Mouse (Mus musculus): Measurements from ENCODE around the gene Dab1. TPM values are rescaled to one million over a fixed set of nuclear protein-coding genes. Genes with fewer than 3 reads are reported as not detected.

Dab1 gene
- polyA plus RNA-seq, 1 experiment, result 1.5 TPM

GRCm38 (mm10) chr4:104332399-104332798 is 713.2 kb downstream of the Dab1 start:
- H3K27ac ChIP-seq (ENCODE audit: control insufficient read depth, insufficient read depth, low read depth, low read length, poor library complexity), result no peak overlapping the region
- TF ChIP-seq POLR2A (IDR thresholded peaks at IDR 0.05; ENCODE audit: borderline replicate concordance, control insufficient read depth, low read depth, low read length) (no peak), CTCF (IDR thresholded peaks at IDR 0.05; ENCODE audit: control insufficient read depth, insufficient read depth, low read length) (no peak)
- H3K4me3 ChIP-seq (replicated peaks; ENCODE audit: control insufficient read depth, low read depth, low read length), result no peak overlapping the region
- WGBS, result 67% methylated on average over 3 of the region's 3 CpGs
- H3K4me1 ChIP-seq (ENCODE audit: control insufficient read depth, insufficient read depth, low read length), result no peaks in the 10 kb centered on the region

GRCm38 (mm10) chr4:104337279-104337678 is 718.1 kb downstream of the Dab1 start:
- Histone ChIP-seq H3K4me1 (ENCODE audit: control insufficient read depth, insufficient read depth, low read length) (no peaks in the 10 kb centered on the region), H3K27ac (ENCODE audit: control insufficient read depth, insufficient read depth, low read depth, low read length, poor library complexity) (no peak overlapping the region), H3K4me3 (replicated peaks; ENCODE audit: control insufficient read depth, low read depth, low read length) (no peak overlapping the region)
- no peak for TF ChIP-seq POLR2A (IDR thresholded peaks at IDR 0.05; ENCODE audit: borderline replicate concordance, control insufficient read depth, low read depth, low read length)
- TF ChIP-seq CTCF (IDR thresholded peaks at IDR 0.05; ENCODE audit: control insufficient read depth, insufficient read depth, low read length), result no peak
- 81% methylated on average over 10 of the region's 10 CpGs for WGBS

DNA sequence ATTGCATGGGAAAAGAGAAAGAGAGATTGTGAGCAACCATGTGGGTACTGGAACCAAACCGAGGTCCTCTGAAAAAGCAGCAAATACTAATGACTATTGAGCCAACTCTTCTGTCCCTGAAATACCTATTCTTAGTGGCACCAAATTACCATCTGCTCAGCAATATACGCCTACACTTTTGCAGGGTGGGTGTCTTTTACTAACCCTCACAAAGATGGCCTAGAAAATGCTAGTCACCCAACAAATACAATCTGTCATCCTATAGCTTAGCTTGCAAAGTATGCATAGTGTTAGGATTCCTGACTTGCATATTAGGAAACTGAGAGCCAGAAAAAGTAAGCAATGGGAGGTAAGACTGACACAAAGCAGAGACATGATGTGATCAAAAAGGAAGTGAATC is 719.2 kb downstream of the Dab1 start:
- Histone ChIP-seq H3K4me1 (ENCODE audit: control insufficient read depth, insufficient read depth, low read length) (no peaks in the 10 kb centered on the region), H3K27ac (ENCODE audit: control insufficient read depth, insufficient read depth, low read depth, low read length, poor library complexity) (no peak overlapping the region), H3K4me3 (replicated peaks; ENCODE audit: control insufficient read depth, low read depth, low read length) (no peak overlapping the region)
- TF ChIP-seq CTCF (IDR thresholded peaks at IDR 0.05; ENCODE audit: control insufficient read depth, insufficient read depth, low read length), result no peak
- TF ChIP-seq POLR2A (IDR thresholded peaks at IDR 0.05; ENCODE audit: borderline replicate concordance, control insufficient read depth, low read depth, low read length), result no peak
- 72% methylated on average over 2 of the region's 2 CpGs for WGBS

DNA sequence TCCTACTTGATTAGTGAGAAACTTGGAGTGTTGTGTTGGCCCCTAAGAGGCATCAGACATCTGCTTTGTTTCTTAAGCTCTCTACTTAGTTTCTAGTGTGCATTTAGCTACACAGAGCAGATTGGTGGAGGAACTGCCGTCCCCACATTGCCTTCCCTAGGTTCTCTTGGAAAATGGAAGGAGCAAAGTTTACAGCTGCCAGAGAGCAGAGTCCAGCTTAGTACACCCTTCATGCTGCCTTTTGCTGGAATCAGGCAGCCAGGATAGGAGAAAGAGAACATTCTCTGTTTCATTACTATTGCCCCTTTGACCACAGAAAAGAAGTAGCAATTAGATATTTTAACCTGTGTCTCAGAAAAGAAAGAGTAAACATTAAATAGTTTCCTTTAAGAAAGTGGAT is 742.2 kb downstream of the Dab1 start:
- Histone ChIP-seq H3K27ac (ENCODE audit: control insufficient read depth, insufficient read depth, low read depth, low read length, poor library complexity) (no peak overlapping the region), H3K4me3 (replicated peaks; ENCODE audit: control insufficient read depth, low read depth, low read length) (no peak overlapping the region), H3K4me1 (ENCODE audit: control insufficient read depth, insufficient read depth, low read length) (no peaks in the 10 kb centered on the region)
- TF ChIP-seq POLR2A (IDR thresholded peaks at IDR 0.05; ENCODE audit: borderline replicate concordance, control insufficient read depth, low read depth, low read length) (no peak), CTCF (IDR thresholded peaks at IDR 0.05; ENCODE audit: control insufficient read depth, insufficient read depth, low read length) (no peak)
- WGBS, result 76% methylated on average over 1 of the region's 1 CpGs

GRCm38 (mm10) chr4:104366491-104366890 is 747.3 kb downstream of the Dab1 start:
- 8% methylated on average over 8 of the region's 8 CpGs for WGBS
- no peak for TF ChIP-seq CTCF (IDR thresholded peaks at IDR 0.05; ENCODE audit: control insufficient read depth, insufficient read depth, low read length)
- no peak for TF ChIP-seq POLR2A (IDR thresholded peaks at IDR 0.05; ENCODE audit: borderline replicate concordance, control insufficient read depth, low read depth, low read length)
- H3K4me3 ChIP-seq (replicated peaks; ENCODE audit: control insufficient read depth, low read depth, low read length), result no peak overlapping the region

GRCm38 (mm10) chr4:104366894-104367740 is 748.0 kb downstream of the Dab1 start:
- Histone ChIP-seq H3K27ac (ENCODE audit: control insufficient read depth, insufficient read depth, low read depth, low read length, poor library complexity) (no peak overlapping the region), H3K4me3 (replicated peaks; ENCODE audit: control insufficient read depth, low read depth, low read length) (no peak overlapping the region), H3K4me1 (ENCODE audit: control insufficient read depth, insufficient read depth, low read length) (no peaks in the 10 kb centered on the region)
- 2% methylated on average over 94 of the region's 94 CpGs for WGBS
- TF ChIP-seq CTCF (IDR thresholded peaks at IDR 0.05; ENCODE audit: control insufficient read depth, insufficient read depth, low read length) (no peak), POLR2A (IDR thresholded peaks at IDR 0.05; ENCODE audit: borderline replicate concordance, control insufficient read depth, low read depth, low read length) (no peak)

More at GRCm38 (mm10) chr4:104366491-104366890, 747.3 kb downstream of the Dab1 start:
- H3K4me1 ChIP-seq (ENCODE audit: control insufficient read depth, insufficient read depth, low read length), result no peaks in the 10 kb centered on the region
- H3K27ac ChIP-seq (ENCODE audit: control insufficient read depth, insufficient read depth, low read depth, low read length, poor library complexity), result no peak overlapping the region

- TF ChIP-seq POLR2A (IDR thresholded peaks at IDR 0.05; ENCODE audit: borderline replicate concordance, control insufficient read depth, low read depth, low read length), result no peak
- TF ChIP-seq CTCF (IDR thresholded peaks at IDR 0.05; ENCODE audit: control insufficient read depth, insufficient read depth, low read length), result no peak
- Histone ChIP-seq H3K27ac (ENCODE audit: control insufficient read depth, insufficient read depth, low read depth, low read length, poor library complexity) (no peak overlapping the region), H3K4me3 (replicated peaks; ENCODE audit: control insufficient read depth, low read depth, low read length) (no peak overlapping the region), H3K4me1 (ENCODE audit: control insufficient read depth, insufficient read depth, low read length) (no peaks in the 10 kb centered on the region)
- 3% methylated on average over 48 of the region's 48 CpGs for WGBS
Measured at GRCm38 (mm10) chr4:104367741-104368411, 748.7 kb downstream of the Dab1 start.

- TF ChIP-seq CTCF (IDR thresholded peaks at IDR 0.05; ENCODE audit: control insufficient read depth, insufficient read depth, low read length) (no peak), POLR2A (IDR thresholded peaks at IDR 0.05; ENCODE audit: borderline replicate concordance, control insufficient read depth, low read depth, low read length) (no peak)
- Histone ChIP-seq H3K27ac (ENCODE audit: control insufficient read depth, insufficient read depth, low read depth, low read length, poor library complexity) (no peak overlapping the region), H3K4me1 (ENCODE audit: control insufficient read depth, insufficient read depth, low read length) (no peaks in the 10 kb centered on the region), H3K4me3 (replicated peaks; ENCODE audit: control insufficient read depth, low read depth, low read length) (no peak overlapping the region)
- 3% methylated on average over 20 of the region's 20 CpGs for WGBS
Measured at GRCm38 (mm10) chr4:104368561-104369021, 749.4 kb downstream of the Dab1 start.
